Mouse (Mus musculus) liver, embryonic 14.5 days (tissue): ENCODE data around the gene Fsd2.

Experiments
- CTCF ChIP-seq: IDR thresholded peaks from 2 replicates; pipeline ENCODE4 v1.5.1; 2016; ENCODE audit warnings: antibody characterized with exemption, low read depth, control low read depth
- EP300 ChIP-seq: IDR thresholded peaks from 2 replicates; pipeline ENCODE4 v1.6.1; 2016; ENCODE audit warnings: antibody characterized with exemption, low read depth

- TF ChIP-seq EP300 (no peak), CTCF (no peak)
Observed at GRCm38 (mm10) chr7:81501050-81501449, 65.7 kb downstream of the Fsd2 start.
